Mouse (Mus musculus) liver, embryonic 16.5 days (tissue): Measurements from ENCODE around the gene Olfr1392. TPM values are rescaled to one million over a fixed set of nuclear protein-coding genes. Genes with fewer than 3 reads are reported as not detected.
"Not testable (repeated sequence)": the region's sequence is repeated elsewhere in the genome, so short reads cannot be mapped to it uniquely, and the experiment has no call there.

Experiments used
- ATAC-seq: fragments of 200-750 bp; cut with Nextera tagmentation; 2 replicates; pipeline ENCODE4 v1.8.0; 2017; ENCODE audit warnings: low read depth, mild to moderate bottlenecking, moderate number of reproducible peaks, moderate library complexity
- H3K27ac ChIP-seq: fragments of 300-500 bp; sonication (generic); 2 replicates; pipeline ENCODE4 v1.5.1; 2014; ENCODE audit warnings: mild to moderate bottlenecking, low read length
- H3K27me3 ChIP-seq: fragments of 300-500 bp; sonication (generic); 2 replicates; pipeline ENCODE4 v1.6.1; 2014; ENCODE audit warnings: low read depth, low read length, mixed read lengths; ENCODE audit not compliant: control insufficient read depth, insufficient read depth
- H3K36me3 ChIP-seq: fragments of 300-500 bp; sonication (generic); 2 replicates; pipeline ENCODE4 v1.6.1; 2014; ENCODE audit warnings: mild to moderate bottlenecking; ENCODE audit not compliant: control insufficient read depth, insufficient read depth
- H3K4me1 ChIP-seq: fragments of 300-500 bp; sonication (generic); 2 replicates; pipeline ENCODE4 v1.6.1; 2014; ENCODE audit warnings: low read depth, low read length, mixed read lengths; ENCODE audit not compliant: control insufficient read depth
- H3K4me2 ChIP-seq: fragments of 300-500 bp; sonication (generic); 2 replicates; pipeline ENCODE4 v1.6.1; 2014; ENCODE audit warnings: low read depth, low read length, mixed read lengths
- H3K4me3 ChIP-seq: fragments of 300-500 bp; sonication (generic); 2 replicates; pipeline ENCODE4 v1.5.1; 2014; ENCODE audit warnings: low read depth, mild to moderate bottlenecking, low read length
- H3K9ac ChIP-seq: fragments of 300-500 bp; sonication (generic); 2 replicates; pipeline ENCODE4 v1.6.1; 2014; ENCODE audit warnings: low read depth, low read length
- H3K9me3 ChIP-seq: fragments of 300-500 bp; sonication (generic); replicated peaks from 2 replicates; pipeline ENCODE4 v1.6.1; 2016; ENCODE audit warnings: low read length; ENCODE audit not compliant: control insufficient read depth
- WGBS: fragments of 180-500 bp; shearing (Covaris S2); extraction: QIAGEN DNeasy Blood & Tissue Kit; methylation state at CpG from one replicate; pipeline ENCODE4 v1.1.7; 2014; ENCODE audit not compliant: insufficient replicate concordance; 5-methylcytosine and 5-hydroxymethylcytosine counted together
- polyA plus RNA-seq: library from polyadenylated mRNA; unstranded; fragments of >200 nt; fragmentation: Nextera tagmentation; extraction: Ambion mirVana; gene quantifications from 2 replicates; pipeline ENCODE4 v1.2.1, GENCODE M21; 2015

Gene Olfr1392
- polyA plus RNA-seq, 1 experiment from 2014 or later, result not detected

DNA sequence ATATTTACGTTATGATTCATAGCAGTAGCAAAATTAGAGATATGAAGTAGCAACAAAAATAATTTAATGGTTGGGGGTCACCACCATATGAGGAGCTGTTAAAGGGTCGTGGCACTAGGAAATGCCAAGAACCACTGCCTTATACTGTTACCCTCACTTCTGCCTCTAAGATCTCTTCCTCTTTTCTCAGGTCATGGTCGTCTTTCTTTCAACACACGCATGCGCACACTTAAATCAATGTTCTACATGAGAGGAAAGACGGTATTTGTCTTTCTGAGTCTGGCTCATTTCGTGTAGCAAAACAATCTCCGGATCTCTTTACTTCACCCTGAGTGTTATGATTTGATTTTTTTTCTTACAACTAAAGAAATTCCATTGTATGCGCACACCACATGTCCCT is 15.3 kb upstream of the Olfr1392 start:
- Histone ChIP-seq H3K4me3 (no peak overlapping the region), H3K9me3 (no peaks in the 10 kb centered on the region), H3K27ac (no peak overlapping the region), H3K4me2 (no peak overlapping the region), H3K9ac (no peak overlapping the region), H3K27me3 (no peaks in the 10 kb centered on the region), H3K4me1 (peaks cover 8% of the 10 kb centered on the region), H3K36me3 (no peaks in the 10 kb centered on the region)
- 70% methylated on average over 9 of the region's 9 CpGs for WGBS
- ATAC-seq, result no peak

DNA sequence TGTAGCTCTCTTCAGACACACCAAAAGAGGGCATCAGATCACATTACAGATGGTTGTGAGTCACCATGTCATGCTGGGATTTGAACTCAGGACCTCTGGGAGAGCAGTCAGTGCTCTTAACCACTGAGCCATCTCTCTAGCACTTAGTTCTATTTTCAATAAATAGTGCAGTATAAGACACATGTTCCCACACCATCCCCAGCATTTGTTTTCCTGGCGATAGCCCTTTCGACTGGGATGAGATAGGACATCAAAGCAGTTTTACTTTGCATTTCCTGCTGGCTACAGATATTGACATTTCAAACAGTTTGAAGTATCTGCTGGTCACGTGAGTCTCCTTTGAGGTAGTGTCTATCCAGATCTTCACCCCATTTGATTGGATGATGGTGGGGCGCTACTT is 14.7 kb upstream of the Olfr1392 start:
- H3K27me3 ChIP-seq, result no peaks in the 10 kb centered on the region
- WGBS, result 68% methylated on average over 4 of the region's 4 CpGs

DNA sequence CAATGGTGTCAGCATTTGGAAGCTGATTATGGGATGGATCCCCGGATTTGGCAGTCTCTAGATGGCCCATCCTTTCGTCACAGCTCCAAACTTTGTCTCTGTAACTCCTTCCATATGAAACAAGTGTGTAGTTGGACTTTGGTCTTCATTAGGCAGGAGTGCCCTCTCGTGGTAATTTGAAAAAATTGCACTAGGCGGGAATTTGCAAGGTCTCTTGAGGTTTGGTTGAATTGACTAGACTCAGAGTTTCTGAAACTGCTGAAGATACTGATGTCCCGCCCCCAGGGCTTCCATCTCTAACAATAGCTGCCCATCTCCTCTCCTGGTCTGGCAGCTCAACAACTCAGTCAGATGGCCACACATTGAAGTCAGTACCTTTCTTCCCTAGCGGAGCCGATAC is 13.7 kb upstream of the Olfr1392 start:
- no peak for ATAC-seq
- H3K4me3 ChIP-seq, result no peak overlapping the region

More for the DNA sequence above, 14.7 kb upstream of the Olfr1392 start:
- Histone ChIP-seq H3K4me1 (peaks cover 8% of the 10 kb centered on the region), H3K4me3 (no peak overlapping the region), H3K9me3 (no peaks in the 10 kb centered on the region), H3K27ac (no peak overlapping the region), H3K4me2 (no peak overlapping the region), H3K9ac (no peak overlapping the region), H3K36me3 (no peaks in the 10 kb centered on the region)
- no peak for ATAC-seq

DNA sequence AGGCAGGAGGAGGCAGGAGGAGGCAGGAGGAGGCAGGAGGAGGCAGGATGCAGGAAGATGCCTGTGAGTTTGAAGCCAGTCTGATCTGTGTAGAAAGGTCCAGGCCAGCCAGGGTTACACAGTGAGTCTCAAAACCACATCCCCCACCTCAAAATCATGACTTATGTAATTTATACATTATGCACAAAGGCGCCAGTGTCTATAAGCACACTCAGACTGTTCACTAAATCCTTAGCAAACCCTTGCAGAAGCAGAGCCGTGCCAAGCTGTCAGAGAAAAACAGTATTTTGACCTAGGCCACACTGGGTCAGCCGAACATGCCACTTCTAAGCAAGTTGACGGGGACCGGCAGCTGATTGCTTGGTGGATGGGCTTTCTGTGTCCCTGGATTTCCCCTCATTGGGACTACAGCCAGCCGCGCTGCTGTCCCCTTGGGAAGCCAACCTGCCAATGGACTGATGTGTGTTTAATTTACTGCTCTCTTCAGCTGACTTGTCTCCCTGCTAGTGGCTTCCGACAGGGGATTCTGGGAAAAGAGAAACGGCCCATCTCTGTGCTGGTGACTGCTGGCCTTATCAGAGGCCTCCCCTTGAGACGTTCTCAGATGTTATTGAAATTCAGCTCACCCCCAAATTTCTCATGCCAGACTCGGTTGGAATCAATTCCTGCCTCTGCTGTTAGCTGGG is 11.1 kb upstream of the Olfr1392 start:
- Histone ChIP-seq H3K36me3 (no peaks in the 10 kb centered on the region), H3K27me3 (no peaks in the 10 kb centered on the region), H3K4me1 (no peaks in the 10 kb centered on the region), H3K4me3 (no peak overlapping the region), H3K4me2 (no peak overlapping the region), H3K9ac (no peak overlapping the region), H3K27ac (no peak overlapping the region), H3K9me3 (no peaks in the 10 kb centered on the region)
- ATAC-seq, result no peak
- WGBS, result 56% methylated on average over 11 of the region's 11 CpGs

More for the DNA sequence above, 13.7 kb upstream of the Olfr1392 start:
- H3K9ac ChIP-seq, result no peak overlapping the region
- no peaks in the 10 kb centered on the region for H3K27me3 ChIP-seq
- no peak overlapping the region for H3K4me2 ChIP-seq
- H3K27ac ChIP-seq, result no peak overlapping the region
- WGBS, result 30% methylated on average over 7 of the region's 7 CpGs
- H3K4me1 ChIP-seq, result peaks cover 6% of the 10 kb centered on the region
- no peaks in the 10 kb centered on the region for H3K36me3 ChIP-seq
- H3K9me3 ChIP-seq, result no peaks in the 10 kb centered on the region

DNA sequence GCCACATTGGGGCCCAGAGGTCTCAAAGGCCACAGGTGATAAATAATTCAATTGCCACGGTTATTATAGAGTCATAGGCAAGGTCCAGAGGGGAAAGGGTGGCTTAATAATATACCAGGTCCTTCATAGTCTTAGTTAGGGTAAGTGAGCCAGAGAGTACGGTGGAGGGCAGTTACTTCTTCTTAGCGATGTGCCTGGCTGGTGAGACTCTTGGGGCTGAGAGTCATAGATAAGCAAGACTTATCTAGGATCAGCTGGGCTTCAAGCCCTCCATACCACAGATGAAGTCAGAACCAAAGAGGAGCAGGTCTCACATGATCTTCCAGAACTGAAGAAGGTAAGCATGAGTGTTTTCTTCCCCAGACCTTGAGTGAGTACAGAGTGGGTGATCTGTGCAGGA is 6.9 kb upstream of the Olfr1392 start, which contains the start of gene Olfr1393:
Gene Olfr1393 (plus strand): TSS at position 83 of the 400 bp plus-strand sequence.
- H3K27ac ChIP-seq, result no peak within 1 kb of the TSS
- H3K36me3 ChIP-seq, result no peaks in the 10 kb centered on the region
- no peaks in the 10 kb centered on the region for H3K9me3 ChIP-seq
- H3K4me3 ChIP-seq, result no peak within 1 kb of the TSS
- H3K4me1 ChIP-seq, result no peaks in the 10 kb centered on the region
- no peaks in the 10 kb centered on the region for H3K27me3 ChIP-seq
- H3K4me2 ChIP-seq, result no peak within 1 kb of the TSS
- no peak for ATAC-seq
- H3K9ac ChIP-seq, result no peak within 1 kb of the TSS
- WGBS, result 35% methylated on average over 3 of the region's 3 CpGs

DNA sequence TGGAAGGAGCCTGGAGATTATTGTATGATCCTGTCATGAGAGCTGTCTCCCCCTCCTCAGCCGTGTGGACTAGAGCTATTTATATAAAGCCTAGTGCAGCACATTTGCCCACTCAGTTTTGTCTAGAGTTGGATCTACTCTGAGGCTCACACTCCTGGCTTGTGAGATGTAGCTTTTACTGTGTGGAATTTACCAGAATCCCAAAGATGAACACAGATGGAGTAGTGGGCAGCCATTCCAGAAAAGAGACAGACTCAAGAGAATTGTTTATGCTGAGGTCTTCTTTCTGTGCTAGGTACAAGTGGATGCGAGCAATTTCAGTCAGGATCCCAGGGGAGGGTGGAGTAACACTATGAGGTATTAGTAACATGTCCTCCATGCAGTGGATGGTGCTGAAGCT is 2.2 kb downstream of the Olfr1392 start:
- no peak for ATAC-seq
- no peak overlapping the region for H3K4me2 ChIP-seq

DNA sequence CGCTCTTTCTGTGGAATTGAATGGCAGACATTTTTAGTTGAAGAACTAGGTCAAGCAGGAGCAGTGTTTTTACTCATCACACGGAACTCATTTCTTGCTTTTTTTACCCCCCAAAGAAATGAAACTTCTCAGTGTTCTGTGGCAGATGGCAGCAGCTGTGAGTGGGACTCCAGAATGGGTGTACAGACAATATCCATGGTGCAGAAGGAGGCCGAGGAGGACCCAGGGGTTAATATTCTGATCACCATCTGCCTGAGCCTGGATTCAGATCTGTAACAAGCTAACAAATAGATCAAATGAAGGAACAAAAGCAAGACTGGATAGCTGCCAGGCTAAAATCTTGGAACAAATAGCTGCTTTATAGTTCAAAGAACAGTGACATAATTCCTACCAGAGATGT is 7.7 kb downstream of the Olfr1392 start:
- no peaks in the 10 kb centered on the region for H3K4me1 ChIP-seq
- H3K27me3 ChIP-seq, result no peaks in the 10 kb centered on the region
- H3K9ac ChIP-seq, result no peak overlapping the region
- H3K27ac ChIP-seq, result no peak overlapping the region
- no peak for ATAC-seq
- no peaks in the 10 kb centered on the region for H3K36me3 ChIP-seq
- 48% methylated on average over 3 of the region's 3 CpGs for WGBS
- H3K4me3 ChIP-seq, result no peak overlapping the region
- H3K4me2 ChIP-seq, result no peak overlapping the region
- no peaks in the 10 kb centered on the region for H3K9me3 ChIP-seq

More for the DNA sequence above, 2.2 kb downstream of the Olfr1392 start:
- Histone ChIP-seq H3K9ac (no peak overlapping the region), H3K4me3 (no peak overlapping the region), H3K9me3 (no peaks in the 10 kb centered on the region), H3K27me3 (no peaks in the 10 kb centered on the region), H3K27ac (no peak overlapping the region), H3K4me1 (no peaks in the 10 kb centered on the region), H3K36me3 (no peaks in the 10 kb centered on the region)
- WGBS, result 46% methylated on average over 2 of the region's 2 CpGs

DNA sequence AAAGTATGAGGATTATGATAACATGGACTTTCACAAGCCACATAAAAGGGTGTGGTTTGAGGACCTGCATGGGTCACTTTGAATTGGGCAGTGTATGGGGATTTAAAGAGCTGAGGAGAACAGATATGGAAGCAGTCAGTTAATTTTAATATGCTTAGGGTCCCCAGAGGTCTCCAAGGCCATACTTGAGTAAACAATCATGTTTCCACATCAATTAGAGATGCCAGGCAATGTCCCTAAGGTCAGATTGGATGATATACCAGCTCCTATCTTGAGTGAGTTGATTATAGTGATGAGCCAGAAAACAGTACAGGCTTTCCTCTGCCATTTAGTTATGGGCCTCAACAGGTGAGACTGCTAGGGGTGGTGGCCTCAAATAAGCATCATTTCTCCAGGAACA is 19.4 kb downstream of the Olfr1392 start, which contains the start of gene Olfr10:
Gene Olfr10 (plus strand): TSS at position 301 of the 400 bp plus-strand sequence.
- Histone ChIP-seq H3K4me3 (no peak within 1 kb of the TSS), H3K4me2 (no peak within 1 kb of the TSS), H3K27me3 (no peaks in the 10 kb centered on the region), H3K36me3 (no peaks in the 10 kb centered on the region), H3K9ac (no peak within 1 kb of the TSS), H3K27ac (no peak within 1 kb of the TSS), H3K9me3 (no peaks in the 10 kb centered on the region), H3K4me1 (no peaks in the 10 kb centered on the region)
- ATAC-seq, result no peak

DNA sequence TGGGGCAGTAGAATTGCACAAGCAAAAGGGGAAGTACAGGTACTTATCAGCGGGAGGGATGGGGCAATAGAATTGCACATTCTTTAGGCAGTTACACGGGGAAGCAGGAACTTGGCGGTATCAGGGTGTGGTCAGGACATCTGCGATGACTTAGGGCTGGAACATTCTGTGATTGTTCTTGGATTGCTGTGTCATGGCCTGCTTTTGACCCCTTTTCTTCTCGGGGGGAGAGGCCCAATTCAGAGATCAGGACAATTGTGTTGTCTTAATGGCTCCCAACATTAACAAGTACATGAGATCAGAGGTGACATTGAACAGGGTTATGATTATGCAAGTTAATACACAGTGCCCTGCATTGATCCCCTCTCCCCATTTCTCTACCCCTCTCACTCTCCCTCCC is 23.5 kb downstream of the Olfr1392 start:
- not testable (repeated sequence) for H3K9me3 ChIP-seq, H3K27ac ChIP-seq, H3K4me3 ChIP-seq, H3K36me3 ChIP-seq, ATAC-seq, H3K27me3 ChIP-seq, H3K9ac ChIP-seq, H3K4me2 ChIP-seq, H3K4me1 ChIP-seq
- 42% methylated on average over 5 of the region's 5 CpGs for WGBS
